Mouse (Mus musculus) adrenal gland, adult 18-20 months (tissue): ENCODE measurements around the gene Nxf7. TPM values are rescaled to one million over a fixed set of nuclear protein-coding genes. Genes with fewer than 3 reads are reported as not detected.
"Not testable (repeated sequence)": the region's sequence is repeated elsewhere in the genome, so short reads cannot be mapped to it uniquely, and the experiment has no call there.

Experiments
- DNase-seq, 2 experiments: peaks; one replicate each; pipeline ENCODE4 v3.0.0; 2021 to 2022; ENCODE audit warnings: low spot score in 2 of 2
- long read RNA-seq, 2 experiments: library from polyadenylated mRNA; stranded (forward); transcript quantifications; one replicate each; pipeline ENCODE4 v2.0.0; 2021
- total RNA-seq, 2 experiments: library from RNA; stranded (reverse); gene quantifications; 1 replicate in 1 of 2; 2 replicates in 1 of 2; pipeline ENCODE4 v1.2.3; 2021

Gene Nxf7
- not detected for total RNA-seq
- long read RNA-seq, experiment 1 = 0 reads
- long read RNA-seq, experiment 2 = 0 reads

GRCm38 (mm10) chrX:135598677-135599076 is at the start of gene Nxf7:
TSS of gene Nxf7 (minus strand) at chrX:135598777.
- no peak for DNase-seq

GRCm38 (mm10) chrX:135627605-135628004 is 29.0 kb upstream of the Nxf7 start, which contains the start of gene Prame:
TSS of gene Prame (minus strand) at chrX:135627705.
- DNase-seq = no peak

- peak in 1 of 2 experiments; percentile 21 for DNase-seq
Observed at GRCm38 (mm10) chrX:135601298-135602029, 2.9 kb upstream of the Nxf7 start.

GRCm38 (mm10) chrX:135598096-135598495 is 481 bp downstream of the Nxf7 start:
- no peak for DNase-seq

GRCm38 (mm10) chrX:135576412-135576811 is 22.2 kb downstream of the Nxf7 start:
- no peak for DNase-seq

- DNase-seq = not testable (repeated sequence)
Observed at GRCm38 (mm10) chrX:135574958-135575628, 23.5 kb downstream of the Nxf7 start.

GRCm38 (mm10) chrX:135574261-135574957 is 24.2 kb downstream of the Nxf7 start:
- not testable (repeated sequence) for DNase-seq

GRCm38 (mm10) chrX:135569467-135569866 is 29.1 kb downstream of the Nxf7 start:
- peak; percentile 20 to 60 for DNase-seq

- DNase-seq = not testable (repeated sequence)
Observed at GRCm38 (mm10) chrX:135564934-135565333, 33.6 kb downstream of the Nxf7 start.

- DNase-seq = no peak
Observed at GRCm38 (mm10) chrX:135562841-135563240, 35.7 kb downstream of the Nxf7 start.

GRCm38 (mm10) chrX:135561693-135562092 is 36.9 kb downstream of the Nxf7 start:
- not testable (repeated sequence) for DNase-seq

GRCm38 (mm10) chrX:135560933-135561332 is 37.6 kb downstream of the Nxf7 start:
- peak; percentile 24 to 38 for DNase-seq

- DNase-seq = peak in 1 of 2 experiments; percentile 28
Observed at GRCm38 (mm10) chrX:135559665-135560064, 38.9 kb downstream of the Nxf7 start.

Other genes with a start within 250 kb of the Nxf7 start
- not detected for gene Gm5128, start 225.5 kb downstream of the Nxf7 start, total RNA-seq
- not detected for gene Gm7903, start 164.9 kb downstream of the Nxf7 start, total RNA-seq
- gene AV320801, start 104.2 kb downstream of the Nxf7 start, total RNA-seq = not detected
- not detected for gene Prame, start 28.9 kb upstream of the Nxf7 start, total RNA-seq
- not detected for gene Tcp11x2, start 95.0 kb upstream of the Nxf7 start, total RNA-seq
- not detected for gene Tmsb15a, start 126.5 kb upstream of the Nxf7 start, total RNA-seq
- 10 to 100 TPM in 1 of 2 experiments, 1 to 10 TPM in 1; 7.1 to 20.0 TPM for gene Armcx5, start 144.0 kb upstream of the Nxf7 start, total RNA-seq
- gene Gprasp1, start 144.0 kb upstream of the Nxf7 start, total RNA-seq = 100 to 1,000 TPM in 1 of 2 experiments, 10 to 100 TPM in 1; 83.7 to 124 TPM
- 10 to 100 TPM; 13.9 to 14.9 TPM for gene Bhlhb9, start 198.8 kb upstream of the Nxf7 start, total RNA-seq
- 10 to 100 TPM; 37.6 to 41.5 TPM for gene Gprasp2, start 240.3 kb upstream of the Nxf7 start, total RNA-seq